Mouse (Mus musculus) lung, embryonic 14.5 days (tissue): ENCODE measurements around the gene Erc2. TPM values are rescaled to one million over a fixed set of nuclear protein-coding genes. Genes with fewer than 3 reads are reported as not detected.

Experiments
- ATAC-seq: fragments of 200-750 bp; cut with Nextera tagmentation; 2 replicates; pipeline ENCODE4 v1.8.0; 2017; ENCODE audit warnings: mild to moderate bottlenecking, moderate TSS enrichment, moderate library complexity; ENCODE audit not compliant: insufficient read depth
- DNase-seq: peaks from one replicate; pipeline ENCODE4 v3.0.0-alpha.2; 2015
- H3K27ac ChIP-seq: fragments of 300-500 bp; sonication (generic); 2 replicates; pipeline ENCODE4 v1.5.1; 2014; ENCODE audit warnings: low read depth, mild to moderate bottlenecking, moderate library complexity
- H3K27me3 ChIP-seq: fragments of 300-500 bp; sonication (generic); 2 replicates; pipeline ENCODE4 v1.6.1; 2014; ENCODE audit warnings: low read length, control low read depth; ENCODE audit not compliant: insufficient read depth
- H3K36me3 ChIP-seq: fragments of 300-500 bp; sonication (generic); 2 replicates; pipeline ENCODE4 v1.6.1; 2014; ENCODE audit warnings: control low read depth; ENCODE audit not compliant: insufficient read depth
- H3K4me1 ChIP-seq: fragments of 300-500 bp; sonication (generic); 2 replicates; pipeline ENCODE4 v1.6.1; 2014; ENCODE audit warnings: antibody characterized with exemption, control low read depth; ENCODE audit not compliant: insufficient read depth
- H3K4me2 ChIP-seq: fragments of 300-500 bp; sonication (generic); 2 replicates; pipeline ENCODE4 v1.6.1; 2014; ENCODE audit warnings: mild to moderate bottlenecking
- H3K4me3 ChIP-seq: fragments of 300-500 bp; sonication (generic); 2 replicates; pipeline ENCODE4 v1.5.1; 2014; ENCODE audit warnings: low read depth, low read length
- H3K9ac ChIP-seq: fragments of 300-500 bp; sonication (generic); 2 replicates; pipeline ENCODE4 v1.6.1; 2014
- H3K9me3 ChIP-seq: fragments of 300-500 bp; sonication (generic); 2 replicates; pipeline ENCODE4 v1.6.1; 2016; ENCODE audit warnings: low read depth, low read length, control low read depth
- CTCF ChIP-seq: IDR thresholded peaks from 2 replicates; pipeline ENCODE4 v1.5.1; 2016; ENCODE audit warnings: antibody characterized with exemption, low read depth
- WGBS: fragments of 180-500 bp; shearing (Covaris S2); extraction: QIAGEN DNeasy Blood & Tissue Kit; methylation state at CpG from one replicate; pipeline ENCODE4 v1.1.7; 2014; 5-methylcytosine and 5-hydroxymethylcytosine counted together
- polyA plus RNA-seq: library from polyadenylated mRNA; unstranded; fragments of >200 nt; fragmentation: Nextera tagmentation; extraction: Ambion mirVana; gene quantifications from 2 replicates; pipeline ENCODE4 v1.2.1, GENCODE M21; 2014

The Erc2 gene
- polyA plus RNA-seq, 1 experiment from 2014 or later, result 2.1 TPM

GRCm38 (mm10) chr14:28451771-28452170 lies 829.5 kb downstream of the Erc2 start:
- H3K27me3 ChIP-seq, result no peaks in the 10 kb centered on the region
- DNase-seq (no peak), ATAC-seq (no peak)
- H3K4me1 ChIP-seq, result no peaks in the 10 kb centered on the region
- TF ChIP-seq CTCF, result no peak
- no peaks in the 10 kb centered on the region for H3K9me3 ChIP-seq
- H3K4me3 ChIP-seq, result no peak overlapping the region
- H3K36me3 ChIP-seq, result no peaks in the 10 kb centered on the region
- 56% methylated on average over 9 of the region's 9 CpGs for WGBS
- no peak overlapping the region for H3K9ac ChIP-seq
- no peak overlapping the region for H3K4me2 ChIP-seq
- H3K27ac ChIP-seq, result no peak overlapping the region

- H3K36me3 ChIP-seq, result no peaks in the 10 kb centered on the region
- no peaks in the 10 kb centered on the region for H3K4me1 ChIP-seq
- H3K4me2 ChIP-seq, result no peak overlapping the region
- ATAC-seq, result no peak
- H3K27me3 ChIP-seq, result no peaks in the 10 kb centered on the region
- 74% methylated on average over 7 of the region's 7 CpGs for WGBS
- no peaks in the 10 kb centered on the region for H3K9me3 ChIP-seq
- no peak overlapping the region for H3K9ac ChIP-seq
- TF ChIP-seq CTCF, result no peak
- DNase-seq, result no peak
- no peak overlapping the region for H3K4me3 ChIP-seq
- no peak overlapping the region for H3K27ac ChIP-seq
Observed at GRCm38 (mm10) chr14:28456372-28457076, 834.3 kb downstream of the Erc2 start.

GRCm38 (mm10) chr14:28457428-28457827 lies 835.2 kb downstream of the Erc2 start:
- no peaks in the 10 kb centered on the region for H3K36me3 ChIP-seq
- no peak overlapping the region for H3K27ac ChIP-seq
- no peak for ATAC-seq
- no peak overlapping the region for H3K4me3 ChIP-seq
- H3K9ac ChIP-seq, result no peak overlapping the region
- 72% methylated on average over 3 of the region's 3 CpGs for WGBS
- no peak for TF ChIP-seq CTCF
- H3K4me2 ChIP-seq, result no peak overlapping the region
- no peaks in the 10 kb centered on the region for H3K4me1 ChIP-seq
- H3K9me3 ChIP-seq, result no peaks in the 10 kb centered on the region
- H3K27me3 ChIP-seq, result no peaks in the 10 kb centered on the region
- DNase-seq, result no peak

GRCm38 (mm10) chr14:28467956-28468355 lies 845.7 kb downstream of the Erc2 start:
- Histone ChIP-seq H3K4me2 (no peak overlapping the region), H3K27me3 (no peaks in the 10 kb centered on the region), H3K27ac (no peak overlapping the region), H3K4me3 (no peak overlapping the region), H3K4me1 (no peaks in the 10 kb centered on the region), H3K36me3 (no peaks in the 10 kb centered on the region), H3K9me3 (no peaks in the 10 kb centered on the region), H3K9ac (no peak overlapping the region)
- no peak for TF ChIP-seq CTCF
- ATAC-seq, result no peak
- WGBS, result 42% methylated on average over 5 of the region's 5 CpGs
- peak; percentile 68 for DNase-seq

- Histone ChIP-seq H3K36me3 (no peaks in the 10 kb centered on the region), H3K4me3 (no peak overlapping the region), H3K9ac (no peak overlapping the region), H3K4me2 (no peak overlapping the region), H3K9me3 (no peaks in the 10 kb centered on the region), H3K27ac (no peak overlapping the region), H3K27me3 (no peaks in the 10 kb centered on the region), H3K4me1 (no peaks in the 10 kb centered on the region)
- WGBS, result 22% methylated on average over 4 of the region's 4 CpGs
- ATAC-seq (no peak), DNase-seq (no peak)
- TF ChIP-seq CTCF, result no peak
Observed at GRCm38 (mm10) chr14:28469696-28470095, 847.5 kb downstream of the Erc2 start.

GRCm38 (mm10) chr14:28470212-28470611 lies 848.0 kb downstream of the Erc2 start:
- H3K36me3 ChIP-seq, result no peaks in the 10 kb centered on the region
- DNase-seq (no peak), ATAC-seq (no peak)
- no peaks in the 10 kb centered on the region for H3K4me1 ChIP-seq
- no peak for TF ChIP-seq CTCF
- H3K4me2 ChIP-seq, result no peak overlapping the region
- WGBS, result 63% methylated on average over 6 of the region's 6 CpGs
- H3K9me3 ChIP-seq, result no peaks in the 10 kb centered on the region
- H3K4me3 ChIP-seq, result no peak overlapping the region
- no peaks in the 10 kb centered on the region for H3K27me3 ChIP-seq
- no peak overlapping the region for H3K9ac ChIP-seq
- no peak overlapping the region for H3K27ac ChIP-seq

- H3K9me3 ChIP-seq, result no peaks in the 10 kb centered on the region
- no peak; the same call in 1 of the 2 replicates for ATAC-seq
- H3K4me1 ChIP-seq, result no peaks in the 10 kb centered on the region
- no peak overlapping the region for H3K4me3 ChIP-seq
- no peak overlapping the region for H3K27ac ChIP-seq
- no peaks in the 10 kb centered on the region for H3K27me3 ChIP-seq
- WGBS, result 30% methylated on average over 3 of the region's 3 CpGs
- no peaks in the 10 kb centered on the region for H3K36me3 ChIP-seq
- TF ChIP-seq CTCF, result no peak
- DNase-seq, result peak; percentile 34
- no peak overlapping the region for H3K9ac ChIP-seq
- H3K4me2 ChIP-seq, result no peak overlapping the region
Observed at GRCm38 (mm10) chr14:28475012-28475411, 852.8 kb downstream of the Erc2 start.
